Mouse (Mus musculus): Measurements from ENCODE around the gene Ulk2.

Ulk2 gene

GRCm38 (mm10) chr11:61737290-61737689, 117.6 kb downstream of the Ulk2 start:
- no peak for DNase-seq (ENCODE audit: low read depth, low spot score)
- peaks cover 23% of the 10 kb centered on the region for H3K36me3 ChIP-seq (ENCODE audit: control insufficient read depth, insufficient read depth, low read length, poor library complexity, severe bottlenecking)
- no peaks in the 10 kb centered on the region for H3K27me3 ChIP-seq (ENCODE audit: control insufficient read depth, insufficient read depth, low read length, poor library complexity, severe bottlenecking)

GRCm38 (mm10) chr11:61732672-61733071, 122.2 kb downstream of the Ulk2 start:
- peaks cover 23% of the 10 kb centered on the region for H3K36me3 ChIP-seq (ENCODE audit: control insufficient read depth, insufficient read depth, low read length, poor library complexity, severe bottlenecking)
- H3K27me3 ChIP-seq (ENCODE audit: control insufficient read depth, insufficient read depth, low read length, poor library complexity, severe bottlenecking), result no peaks in the 10 kb centered on the region
- no peak for DNase-seq (ENCODE audit: low read depth, low spot score)

GRCm38 (mm10) chr11:61728037-61728436, 126.8 kb downstream of the Ulk2 start:
- peaks cover 14% of the 10 kb centered on the region for H3K36me3 ChIP-seq (ENCODE audit: control insufficient read depth, insufficient read depth, low read length, poor library complexity, severe bottlenecking)
- no peak for DNase-seq (ENCODE audit: low read depth, low spot score)
- H3K27me3 ChIP-seq (ENCODE audit: control insufficient read depth, insufficient read depth, low read length, poor library complexity, severe bottlenecking), result no peaks in the 10 kb centered on the region
